Mouse (Mus musculus): Measurements from ENCODE around the gene Aggf1.

GRCm38 (mm10) chr13:95328767-95329166 lies 46.4 kb downstream of the Aggf1 start:
- no peak for TF ChIP-seq POLR2A (IDR thresholded peaks at IDR 0.05; ENCODE audit: control insufficient read depth, low read depth, low read length)
- no peak for TF ChIP-seq CTCF (IDR thresholded peaks at IDR 0.05; ENCODE audit: control insufficient read depth, insufficient read depth, insufficient replicate concordance, low read depth, low read length)

Data from testis, adult 2 months (tissue).